Mouse (Mus musculus): ENCODE results near the gene Exoc2.

The Exoc2 gene

GRCm38 (mm10) chr13:30973501-30974246 is at the start of gene Exoc2, which contains the start of gene Gm5447:
Gene Exoc2 (minus strand): TSS chr13:30974093.
Gene Gm5447 (plus strand): TSS chr13:30974204.
- DNase-seq (ENCODE audit: low spot score in 2 of 2) = peak; percentile 68 to 69

GRCm38 (mm10) chr13:31023664-31024063 is 49.8 kb upstream of the Exoc2 start:
- no peak for DNase-seq (ENCODE audit: low spot score in 2 of 2)

- DNase-seq (ENCODE audit: low spot score in 2 of 2) = no peak
Measured at GRCm38 (mm10) chr13:31021927-31022326, 48.0 kb upstream of the Exoc2 start.

GRCm38 (mm10) chr13:31021514-31021913 is 47.6 kb upstream of the Exoc2 start:
- DNase-seq (ENCODE audit: low spot score in 2 of 2) = no peak

- DNase-seq (ENCODE audit: low spot score in 2 of 2) = no peak
Measured at GRCm38 (mm10) chr13:31017545-31017944, 43.7 kb upstream of the Exoc2 start.

- no peak for DNase-seq (ENCODE audit: low spot score in 2 of 2)
Measured at GRCm38 (mm10) chr13:31004995-31005394, 31.1 kb upstream of the Exoc2 start.

- no peak for DNase-seq (ENCODE audit: low spot score in 2 of 2)
Measured at GRCm38 (mm10) chr13:31004458-31004857, 30.6 kb upstream of the Exoc2 start.

- no peak for DNase-seq (ENCODE audit: low spot score in 2 of 2)
Measured at GRCm38 (mm10) chr13:30999799-31000198, 25.9 kb upstream of the Exoc2 start.

- no peak for DNase-seq (ENCODE audit: low spot score in 2 of 2)
Measured at GRCm38 (mm10) chr13:30997526-30998253, 23.8 kb upstream of the Exoc2 start.

- no peak for DNase-seq (ENCODE audit: low spot score in 2 of 2)
Measured at GRCm38 (mm10) chr13:30994249-30994858, 20.5 kb upstream of the Exoc2 start.

GRCm38 (mm10) chr13:30993819-30994218 is 19.9 kb upstream of the Exoc2 start:
- DNase-seq (ENCODE audit: low spot score in 2 of 2) = peak; percentile 24 to 42

GRCm38 (mm10) chr13:30990233-30990632 is 16.3 kb upstream of the Exoc2 start:
- no peak for DNase-seq (ENCODE audit: low spot score in 2 of 2)

GRCm38 (mm10) chr13:30989710-30990109 is 15.8 kb upstream of the Exoc2 start:
- no peak for DNase-seq (ENCODE audit: low spot score in 2 of 2)

- no peak for DNase-seq (ENCODE audit: low spot score in 2 of 2)
Measured at GRCm38 (mm10) chr13:30987686-30988085, 13.8 kb upstream of the Exoc2 start.

GRCm38 (mm10) chr13:30986934-30987455 is 13.1 kb upstream of the Exoc2 start:
- no peak for DNase-seq (ENCODE audit: low spot score in 2 of 2)

- no peak for DNase-seq (ENCODE audit: low spot score in 2 of 2)
Measured at GRCm38 (mm10) chr13:30985598-30986466, 11.9 kb upstream of the Exoc2 start.

GRCm38 (mm10) chr13:30985275-30985597 is 11.3 kb upstream of the Exoc2 start:
- DNase-seq (ENCODE audit: low spot score in 2 of 2) = no peak

GRCm38 (mm10) chr13:30981666-30982065 is 7.8 kb upstream of the Exoc2 start:
- DNase-seq (ENCODE audit: low spot score in 2 of 2) = no peak

- DNase-seq (ENCODE audit: low spot score in 2 of 2) = no peak
Measured at GRCm38 (mm10) chr13:30978224-30978623, 4.3 kb upstream of the Exoc2 start.

- no peak for DNase-seq (ENCODE audit: low spot score in 2 of 2)
Measured at GRCm38 (mm10) chr13:30976536-30977084, 2.7 kb upstream of the Exoc2 start.

- DNase-seq (ENCODE audit: low spot score in 2 of 2) = no peak
Measured at GRCm38 (mm10) chr13:30974247-30974630, 346 bp upstream of the Exoc2 start.

Measured in right cerebral cortex, postnatal 36 days (tissue).